Mouse (Mus musculus) lung, embryonic 14.5 days (tissue): Measurements from ENCODE around the gene Ndel1. TPM values are rescaled to one million over a fixed set of nuclear protein-coding genes. Genes with fewer than 3 reads are reported as not detected.

Experiments used
- ATAC-seq: fragments of 200-750 bp; cut with Nextera tagmentation; 2 replicates; pipeline ENCODE4 v1.8.0; 2017; ENCODE audit warnings: mild to moderate bottlenecking, moderate TSS enrichment, moderate library complexity; ENCODE audit not compliant: insufficient read depth
- DNase-seq: peaks from one replicate; pipeline ENCODE4 v3.0.0-alpha.2; 2015
- H3K27ac ChIP-seq: fragments of 300-500 bp; sonication (generic); 2 replicates; pipeline ENCODE4 v1.5.1; 2014; ENCODE audit warnings: low read depth, mild to moderate bottlenecking, moderate library complexity
- H3K27me3 ChIP-seq: fragments of 300-500 bp; sonication (generic); 2 replicates; pipeline ENCODE4 v1.6.1; 2014; ENCODE audit warnings: low read length, control low read depth; ENCODE audit not compliant: insufficient read depth
- H3K36me3 ChIP-seq: fragments of 300-500 bp; sonication (generic); 2 replicates; pipeline ENCODE4 v1.6.1; 2014; ENCODE audit warnings: control low read depth; ENCODE audit not compliant: insufficient read depth
- H3K4me1 ChIP-seq: fragments of 300-500 bp; sonication (generic); 2 replicates; pipeline ENCODE4 v1.6.1; 2014; ENCODE audit warnings: antibody characterized with exemption, control low read depth; ENCODE audit not compliant: insufficient read depth
- H3K4me2 ChIP-seq: fragments of 300-500 bp; sonication (generic); 2 replicates; pipeline ENCODE4 v1.6.1; 2014; ENCODE audit warnings: mild to moderate bottlenecking
- H3K4me3 ChIP-seq: fragments of 300-500 bp; sonication (generic); 2 replicates; pipeline ENCODE4 v1.5.1; 2014; ENCODE audit warnings: low read depth, low read length
- H3K9ac ChIP-seq: fragments of 300-500 bp; sonication (generic); 2 replicates; pipeline ENCODE4 v1.6.1; 2014
- H3K9me3 ChIP-seq: fragments of 300-500 bp; sonication (generic); 2 replicates; pipeline ENCODE4 v1.6.1; 2016; ENCODE audit warnings: low read depth, low read length, control low read depth
- CTCF ChIP-seq: IDR thresholded peaks from 2 replicates; pipeline ENCODE4 v1.5.1; 2016; ENCODE audit warnings: antibody characterized with exemption, low read depth
- WGBS: fragments of 180-500 bp; shearing (Covaris S2); extraction: QIAGEN DNeasy Blood & Tissue Kit; methylation state at CpG from one replicate; pipeline ENCODE4 v1.1.7; 2014; 5-methylcytosine and 5-hydroxymethylcytosine counted together
- polyA plus RNA-seq: library from polyadenylated mRNA; unstranded; fragments of >200 nt; fragmentation: Nextera tagmentation; extraction: Ambion mirVana; gene quantifications from 2 replicates; pipeline ENCODE4 v1.2.1, GENCODE M21; 2014

Gene Ndel1
- polyA plus RNA-seq, 1 experiment from 2014 or later = 67.6 TPM

GRCm38 (mm10) chr11:68900519-68901350 is 29.1 kb upstream of the Ndel1 start:
- H3K9me3 ChIP-seq = no peaks in the 10 kb centered on the region

GRCm38 (mm10) chr11:68899815-68900214 is 28.2 kb upstream of the Ndel1 start:
- no peak overlapping the region for H3K4me2 ChIP-seq
- no peak overlapping the region for H3K9ac ChIP-seq
- H3K27ac ChIP-seq = no peak overlapping the region
- peaks cover 3% of the 10 kb centered on the region; the same call in 1 of the 2 replicates for H3K4me1 ChIP-seq
- H3K27me3 ChIP-seq = no peaks in the 10 kb centered on the region
- DNase-seq (no peak), ATAC-seq (no peak)
- no peaks in the 10 kb centered on the region for H3K9me3 ChIP-seq
- H3K36me3 ChIP-seq = peaks cover 25% of the 10 kb centered on the region
- no peak for TF ChIP-seq CTCF
- no peak overlapping the region for H3K4me3 ChIP-seq
- 83% methylated on average over 8 of the region's 8 CpGs for WGBS

More at GRCm38 (mm10) chr11:68900519-68901350, 29.1 kb upstream of the Ndel1 start:
- Histone ChIP-seq H3K4me3 (peak overlapping the region; percentile 96), H3K4me2 (peak overlapping the region; percentile 69), H3K27me3 (no peaks in the 10 kb centered on the region), H3K36me3 (peaks cover 34% of the 10 kb centered on the region), H3K4me1 (peaks cover 3% of the 10 kb centered on the region; the same call in 1 of the 2 replicates), H3K27ac (no peak overlapping the region), H3K9ac (peak overlapping the region; percentile 99)
- 24% methylated on average over 31 of the region's 31 CpGs for WGBS
- ATAC-seq = peak; percentile 41
- no peak for DNase-seq
- no peak for TF ChIP-seq CTCF

- Histone ChIP-seq H3K4me3 (no peak overlapping the region), H3K4me2 (no peak overlapping the region), H3K27me3 (no peaks in the 10 kb centered on the region), H3K36me3 (peaks cover 15% of the 10 kb centered on the region), H3K4me1 (peaks cover 3% of the 10 kb centered on the region; the same call in 1 of the 2 replicates), H3K9ac (no peak overlapping the region), H3K27ac (no peak overlapping the region), H3K9me3 (no peaks in the 10 kb centered on the region)
- no peak for DNase-seq
- 71% methylated on average over 6 of the region's 6 CpGs for WGBS
- no peak for ATAC-seq
- TF ChIP-seq CTCF = no peak
Measured at GRCm38 (mm10) chr11:68898790-68899189, 27.1 kb upstream of the Ndel1 start.

GRCm38 (mm10) chr11:68897838-68898237 is 26.2 kb upstream of the Ndel1 start:
- 54% methylated on average over 6 of the region's 6 CpGs for WGBS
- H3K9me3 ChIP-seq = no peaks in the 10 kb centered on the region
- ATAC-seq = no peak
- no peak overlapping the region for H3K4me3 ChIP-seq
- no peak for DNase-seq
- TF ChIP-seq CTCF = no peak
- H3K27ac ChIP-seq = no peak overlapping the region
- no peak overlapping the region for H3K4me2 ChIP-seq
- no peaks in the 10 kb centered on the region for H3K27me3 ChIP-seq
- H3K9ac ChIP-seq = no peak overlapping the region
- H3K36me3 ChIP-seq = peaks cover 5% of the 10 kb centered on the region
- H3K4me1 ChIP-seq = peaks cover 3% of the 10 kb centered on the region; the same call in 1 of the 2 replicates

- Histone ChIP-seq H3K9ac (no peak overlapping the region), H3K27ac (no peak overlapping the region), H3K27me3 (no peaks in the 10 kb centered on the region), H3K4me3 (no peak overlapping the region), H3K4me1 (peaks cover 3% of the 10 kb centered on the region; the same call in 1 of the 2 replicates), H3K4me2 (no peak overlapping the region), H3K36me3 (no peaks in the 10 kb centered on the region), H3K9me3 (no peaks in the 10 kb centered on the region)
- ATAC-seq = no peak
- peak; percentile 76 for DNase-seq
- WGBS = 53% methylated on average over 4 of the region's 4 CpGs
- peak; percentile 83 for TF ChIP-seq CTCF
Measured at GRCm38 (mm10) chr11:68897120-68897519, 25.5 kb upstream of the Ndel1 start.

- no peak overlapping the region for H3K4me3 ChIP-seq
- H3K4me2 ChIP-seq = no peak overlapping the region
- H3K9me3 ChIP-seq = no peaks in the 10 kb centered on the region
- H3K9ac ChIP-seq = no peak overlapping the region
- no peak for TF ChIP-seq CTCF
- no peaks in the 10 kb centered on the region for H3K27me3 ChIP-seq
- H3K36me3 ChIP-seq = no peaks in the 10 kb centered on the region
- DNase-seq (no peak), ATAC-seq (no peak)
- H3K4me1 ChIP-seq = peaks cover 6% of the 10 kb centered on the region; the same call in 1 of the 2 replicates
- no peak overlapping the region for H3K27ac ChIP-seq
- 85% methylated on average over 5 of the region's 5 CpGs for WGBS
Measured at GRCm38 (mm10) chr11:68896247-68896646, 24.6 kb upstream of the Ndel1 start.

GRCm38 (mm10) chr11:68893911-68894464 is 22.3 kb upstream of the Ndel1 start:
- no peaks in the 10 kb centered on the region for H3K9me3 ChIP-seq
- no peak overlapping the region for H3K27ac ChIP-seq
- H3K36me3 ChIP-seq = no peaks in the 10 kb centered on the region
- no peak overlapping the region for H3K9ac ChIP-seq
- 58% methylated on average over 12 of the region's 12 CpGs for WGBS
- 0 out of 2 replicates have a peak, but pooled peaks cover 3% of the 10 kb centered on the region for H3K4me1 ChIP-seq
- H3K27me3 ChIP-seq = no peaks in the 10 kb centered on the region
- no peak overlapping the region for H3K4me2 ChIP-seq
- no peak for DNase-seq
- no peak for TF ChIP-seq CTCF
- ATAC-seq = no peak
- no peak overlapping the region for H3K4me3 ChIP-seq
